Mouse (Mus musculus): ENCODE data around the gene Lrrc4. TPM values are rescaled to one million over a fixed set of nuclear protein-coding genes. Genes with fewer than 3 reads are reported as not detected.

Gene Lrrc4
- polyA plus RNA-seq, 1 experiment from 2014 or later: 7.2 TPM

DNA sequence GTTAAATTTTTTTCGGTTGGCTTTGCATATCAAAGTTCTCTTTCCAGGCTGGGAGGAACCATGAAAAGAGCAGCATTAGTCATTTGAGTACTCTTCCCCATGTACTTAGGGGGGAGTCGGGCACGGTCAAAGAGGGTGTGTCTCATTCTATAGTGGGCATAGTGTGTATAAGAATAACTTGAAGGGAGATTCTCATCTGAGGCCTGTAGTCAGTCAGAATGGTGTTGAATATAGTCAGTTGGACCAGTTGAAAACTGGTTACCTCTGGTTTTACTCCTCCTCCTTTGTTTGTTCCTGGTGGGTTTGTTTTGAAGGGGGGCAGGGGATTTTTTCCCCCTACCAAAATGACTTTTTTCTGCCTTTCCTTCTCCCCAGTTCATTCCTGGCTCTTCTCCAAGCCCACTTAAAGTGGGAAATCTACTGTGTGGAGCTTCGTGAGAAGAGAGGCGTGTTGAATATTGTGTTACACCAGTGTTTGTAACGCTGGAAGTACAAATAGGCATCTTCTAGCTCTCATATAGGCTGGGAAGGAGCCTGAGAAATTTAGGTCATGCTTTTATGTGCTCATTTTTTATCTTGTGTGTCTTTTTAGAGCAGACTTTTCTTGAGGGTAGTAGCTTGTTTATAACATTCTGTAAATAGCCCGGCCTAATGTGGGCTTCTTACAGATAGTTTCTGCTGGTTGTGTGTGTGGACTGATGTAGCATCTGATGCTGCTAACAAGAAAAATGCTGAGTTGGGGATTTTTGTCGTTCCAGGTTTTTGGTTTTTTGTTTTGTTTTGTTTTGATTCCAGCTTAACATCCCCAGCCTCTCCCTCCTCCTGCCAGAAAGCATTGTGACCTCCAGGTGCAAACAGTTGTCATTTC is 125.2 kb downstream of the Lrrc4 start:
- Histone ChIP-seq H3K27me3 (ENCODE audit: control insufficient read depth, insufficient read depth, low read length) (no peaks in the 10 kb centered on the region), H3K4me1 (ENCODE audit: control insufficient read depth, insufficient read depth, low read length) (no peaks in the 10 kb centered on the region), H3K9ac (ENCODE audit: low read length) (no peak overlapping the region), H3K27ac (ENCODE audit: low read depth, low read length) (no peak overlapping the region), H3K9me3 (ENCODE audit: control insufficient read depth, low read length) (no peaks in the 10 kb centered on the region), H3K4me3 (ENCODE audit: low read depth, low read length) (no peak overlapping the region), H3K36me3 (ENCODE audit: control insufficient read depth, insufficient read depth, low read length) (no peaks in the 10 kb centered on the region; the same call in 1 of the 2 replicates), H3K4me2 (ENCODE audit: low read depth) (no peak overlapping the region)
- ATAC-seq (ENCODE audit: insufficient read depth, low FRiP score, low TSS enrichment): no peak
- 90% methylated on average over 8 of the region's 8 CpGs for WGBS
- no peak for DNase-seq (ENCODE audit: low spot score)

DNA sequence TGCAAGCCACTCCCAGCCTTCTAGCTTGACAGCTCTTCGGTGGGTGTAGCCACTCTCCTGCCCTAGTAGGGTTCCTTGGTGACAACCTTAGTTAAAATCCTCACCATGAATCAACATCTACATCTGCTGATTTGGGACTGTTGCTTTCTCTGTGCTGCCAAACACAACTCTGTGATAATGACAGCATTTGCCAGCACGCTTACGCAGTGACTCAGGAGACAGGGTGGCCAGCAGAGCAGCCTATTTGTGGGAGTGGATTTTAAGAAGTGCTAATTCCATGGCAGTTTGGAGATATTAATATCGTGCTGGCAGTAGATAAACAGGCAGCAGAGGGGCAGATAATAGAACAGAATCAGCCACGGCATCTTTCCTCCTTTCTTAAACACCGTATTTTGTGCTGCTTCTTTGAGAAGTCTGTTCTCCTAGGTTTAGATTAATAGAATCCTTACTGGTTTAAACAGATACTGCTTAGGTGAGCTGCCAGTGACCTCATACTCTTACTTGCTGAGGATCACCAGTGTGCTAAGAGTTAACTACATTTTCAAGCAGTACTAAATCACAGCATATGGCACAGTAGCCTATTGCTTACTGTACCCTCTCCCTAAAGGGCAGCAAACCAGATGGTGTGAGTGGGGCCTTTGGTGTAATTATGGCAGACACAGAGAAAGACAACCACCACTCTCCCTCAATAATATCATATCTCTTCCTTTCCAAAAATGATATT is 126.0 kb downstream of the Lrrc4 start:
- Histone ChIP-seq H3K36me3 (ENCODE audit: control insufficient read depth, insufficient read depth, low read length) (no peaks in the 10 kb centered on the region; the same call in 1 of the 2 replicates), H3K4me1 (ENCODE audit: control insufficient read depth, insufficient read depth, low read length) (no peaks in the 10 kb centered on the region), H3K27me3 (ENCODE audit: control insufficient read depth, insufficient read depth, low read length) (no peaks in the 10 kb centered on the region), H3K9me3 (ENCODE audit: control insufficient read depth, low read length) (no peaks in the 10 kb centered on the region), H3K4me2 (ENCODE audit: low read depth) (no peak overlapping the region), H3K4me3 (ENCODE audit: low read depth, low read length) (no peak overlapping the region), H3K9ac (ENCODE audit: low read length) (no peak overlapping the region), H3K27ac (ENCODE audit: low read depth, low read length) (no peak overlapping the region)
- WGBS: 93% methylated on average over 6 of the region's 6 CpGs
- DNase-seq (ENCODE audit: low spot score): no peak
- ATAC-seq (ENCODE audit: insufficient read depth, low FRiP score, low TSS enrichment): no peak

DNA sequence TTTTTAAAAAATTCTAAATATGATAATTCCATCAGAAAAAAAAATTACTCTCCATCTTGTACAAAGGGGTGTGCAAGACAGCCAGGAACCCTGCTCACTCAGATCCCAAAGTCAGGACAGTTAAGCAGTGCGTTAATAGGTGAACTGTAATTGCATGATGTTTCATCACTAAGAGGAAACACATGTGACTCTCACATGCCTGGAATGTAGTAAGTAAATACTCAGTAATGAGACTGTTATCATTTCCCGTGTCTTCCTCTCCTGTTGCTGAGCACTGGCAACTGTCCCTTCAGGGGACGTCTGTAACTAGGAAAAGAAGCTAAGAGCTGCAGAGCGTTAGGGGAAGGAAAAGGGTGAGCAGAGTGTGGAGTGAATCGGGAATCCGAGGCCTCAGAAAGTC is 126.9 kb downstream of the Lrrc4 start:
- Histone ChIP-seq H3K27ac (ENCODE audit: low read depth, low read length) (no peak overlapping the region), H3K4me1 (ENCODE audit: control insufficient read depth, insufficient read depth, low read length) (no peaks in the 10 kb centered on the region), H3K4me2 (ENCODE audit: low read depth) (no peak overlapping the region), H3K9me3 (ENCODE audit: control insufficient read depth, low read length) (no peaks in the 10 kb centered on the region), H3K4me3 (ENCODE audit: low read depth, low read length) (no peak overlapping the region), H3K36me3 (ENCODE audit: control insufficient read depth, insufficient read depth, low read length) (no peaks in the 10 kb centered on the region; the same call in 1 of the 2 replicates), H3K9ac (ENCODE audit: low read length) (no peak overlapping the region), H3K27me3 (ENCODE audit: control insufficient read depth, insufficient read depth, low read length) (no peaks in the 10 kb centered on the region)
- DNase-seq (ENCODE audit: low spot score): no peak
- WGBS: 65% methylated on average over 6 of the region's 6 CpGs
- ATAC-seq (ENCODE audit: insufficient read depth, low FRiP score, low TSS enrichment): no peak

- H3K9me3 ChIP-seq (ENCODE audit: control insufficient read depth, low read length): no peaks in the 10 kb centered on the region
- H3K4me1 ChIP-seq (ENCODE audit: control insufficient read depth, insufficient read depth, low read length): no peaks in the 10 kb centered on the region
- no peak overlapping the region for H3K27ac ChIP-seq (ENCODE audit: low read depth, low read length)
- DNase-seq (ENCODE audit: low spot score): no peak
- H3K4me2 ChIP-seq (ENCODE audit: low read depth): no peak overlapping the region
- H3K4me3 ChIP-seq (ENCODE audit: low read depth, low read length): no peak overlapping the region
- H3K36me3 ChIP-seq (ENCODE audit: control insufficient read depth, insufficient read depth, low read length): no peaks in the 10 kb centered on the region
- H3K27me3 ChIP-seq (ENCODE audit: control insufficient read depth, insufficient read depth, low read length): no peaks in the 10 kb centered on the region
- 86% methylated on average over 3 of the region's 3 CpGs for WGBS
- H3K9ac ChIP-seq (ENCODE audit: low read length): no peak overlapping the region
- no peak for ATAC-seq (ENCODE audit: insufficient read depth, low FRiP score, low TSS enrichment)
Observed at GRCm38 (mm10) chr6:28697214-28697613, 134.3 kb downstream of the Lrrc4 start.

- no peak overlapping the region for H3K9ac ChIP-seq (ENCODE audit: low read length)
- no peak for DNase-seq (ENCODE audit: low spot score)
- no peak for ATAC-seq (ENCODE audit: insufficient read depth, low FRiP score, low TSS enrichment)
- H3K36me3 ChIP-seq (ENCODE audit: control insufficient read depth, insufficient read depth, low read length): no peaks in the 10 kb centered on the region
- H3K9me3 ChIP-seq (ENCODE audit: control insufficient read depth, low read length): no peaks in the 10 kb centered on the region
- no peak overlapping the region for H3K4me3 ChIP-seq (ENCODE audit: low read depth, low read length)
- no peak overlapping the region for H3K27ac ChIP-seq (ENCODE audit: low read depth, low read length)
- H3K27me3 ChIP-seq (ENCODE audit: control insufficient read depth, insufficient read depth, low read length): no peaks in the 10 kb centered on the region
- no peaks in the 10 kb centered on the region for H3K4me1 ChIP-seq (ENCODE audit: control insufficient read depth, insufficient read depth, low read length)
- no peak overlapping the region for H3K4me2 ChIP-seq (ENCODE audit: low read depth)
Observed at GRCm38 (mm10) chr6:28692659-28693058, 138.9 kb downstream of the Lrrc4 start.

DNA sequence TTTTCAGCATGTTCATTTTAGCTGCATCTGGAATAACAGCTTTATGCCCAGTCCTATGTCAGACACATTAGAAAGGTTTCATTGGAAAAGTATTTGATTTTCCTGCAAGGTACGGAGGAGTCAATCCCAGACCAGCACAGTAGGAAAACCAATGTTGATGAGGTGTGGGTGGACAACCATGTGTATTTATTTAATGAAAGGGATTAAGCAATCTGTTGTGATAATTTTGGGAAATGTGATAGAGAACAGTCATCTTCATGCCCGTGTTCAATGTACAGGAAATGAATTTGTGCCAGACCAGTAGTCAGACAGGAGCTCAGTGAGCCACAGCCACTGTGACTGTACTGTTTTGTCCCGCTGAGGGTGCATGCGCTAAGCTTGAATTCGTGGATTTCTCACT is 143.8 kb downstream of the Lrrc4 start:
- Histone ChIP-seq H3K4me1 (ENCODE audit: control insufficient read depth, insufficient read depth, low read length) (no peaks in the 10 kb centered on the region), H3K9ac (ENCODE audit: low read length) (no peak overlapping the region), H3K4me3 (ENCODE audit: low read depth, low read length) (no peak overlapping the region), H3K36me3 (ENCODE audit: control insufficient read depth, insufficient read depth, low read length) (no peaks in the 10 kb centered on the region), H3K27ac (ENCODE audit: low read depth, low read length) (no peak overlapping the region), H3K4me2 (ENCODE audit: low read depth) (no peak overlapping the region), H3K27me3 (ENCODE audit: control insufficient read depth, insufficient read depth, low read length) (no peaks in the 10 kb centered on the region), H3K9me3 (ENCODE audit: control insufficient read depth, low read length) (no peaks in the 10 kb centered on the region)
- DNase-seq (ENCODE audit: low spot score) (no peak), ATAC-seq (ENCODE audit: insufficient read depth, low FRiP score, low TSS enrichment) (no peak)
- WGBS: 96% methylated on average over 5 of the region's 5 CpGs

DNA sequence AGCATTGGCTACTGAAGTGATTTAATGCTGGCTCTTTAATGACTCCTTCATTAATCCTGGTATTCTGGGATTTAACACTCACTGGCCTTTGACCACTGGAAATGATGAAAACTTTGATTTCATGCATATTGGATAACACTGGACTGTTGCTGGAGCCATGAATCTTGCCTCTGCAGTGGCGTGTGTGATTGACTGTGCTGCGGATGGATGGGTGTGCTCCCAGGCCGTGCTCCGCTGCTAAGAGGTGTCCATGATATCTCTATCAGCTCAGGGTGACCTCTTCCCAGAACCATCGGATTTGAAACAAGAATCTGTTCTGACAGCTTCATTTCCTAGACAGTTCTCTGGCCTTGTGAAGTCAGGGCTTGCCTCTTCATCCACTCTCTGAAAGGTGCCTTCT is 145.8 kb downstream of the Lrrc4 start:
- H3K4me3 ChIP-seq (ENCODE audit: low read depth, low read length): no peak overlapping the region
- no peak for DNase-seq (ENCODE audit: low spot score)
- no peak overlapping the region for H3K4me2 ChIP-seq (ENCODE audit: low read depth)
- no peak for ATAC-seq (ENCODE audit: insufficient read depth, low FRiP score, low TSS enrichment)
- 76% methylated on average over 5 of the region's 5 CpGs for WGBS
- no peaks in the 10 kb centered on the region for H3K4me1 ChIP-seq (ENCODE audit: control insufficient read depth, insufficient read depth, low read length)
- H3K27ac ChIP-seq (ENCODE audit: low read depth, low read length): no peak overlapping the region
- no peaks in the 10 kb centered on the region for H3K9me3 ChIP-seq (ENCODE audit: control insufficient read depth, low read length)
- H3K27me3 ChIP-seq (ENCODE audit: control insufficient read depth, insufficient read depth, low read length): no peaks in the 10 kb centered on the region
- no peaks in the 10 kb centered on the region for H3K36me3 ChIP-seq (ENCODE audit: control insufficient read depth, insufficient read depth, low read length)
- no peak overlapping the region for H3K9ac ChIP-seq (ENCODE audit: low read length)

- DNase-seq (ENCODE audit: low spot score) (no peak), ATAC-seq (ENCODE audit: insufficient read depth, low FRiP score, low TSS enrichment) (no peak)
- H3K4me3 ChIP-seq (ENCODE audit: low read depth, low read length): no peak overlapping the region
- no peaks in the 10 kb centered on the region for H3K27me3 ChIP-seq (ENCODE audit: control insufficient read depth, insufficient read depth, low read length)
- no peaks in the 10 kb centered on the region for H3K9me3 ChIP-seq (ENCODE audit: control insufficient read depth, low read length)
- no peak overlapping the region for H3K4me2 ChIP-seq (ENCODE audit: low read depth)
- no peak overlapping the region for H3K9ac ChIP-seq (ENCODE audit: low read length)
- no peaks in the 10 kb centered on the region for H3K4me1 ChIP-seq (ENCODE audit: control insufficient read depth, insufficient read depth, low read length)
- 74% methylated on average over 3 of the region's 3 CpGs for WGBS
- no peaks in the 10 kb centered on the region for H3K36me3 ChIP-seq (ENCODE audit: control insufficient read depth, insufficient read depth, low read length)
- H3K27ac ChIP-seq (ENCODE audit: low read depth, low read length): no peak overlapping the region
Observed at GRCm38 (mm10) chr6:28685052-28685451, 146.5 kb downstream of the Lrrc4 start.
